Mouse (Mus musculus) midbrain, embryonic 14.5 days (tissue): ENCODE data around the gene Prpf31. TPM values are rescaled to one million over a fixed set of nuclear protein-coding genes. Genes with fewer than 3 reads are reported as not detected.
A peak's percentile ranks its signal among the peaks of the same experiment; 100 is the strongest.

Experiments used
- ATAC-seq: fragments of 200-750 bp; cut with Nextera tagmentation; 2 replicates; pipeline ENCODE4 v1.8.0; 2017; ENCODE audit warnings: moderate number of reproducible peaks, moderate library complexity; ENCODE audit not compliant: low FRiP score, low TSS enrichment
- DNase-seq: peaks from one replicate; pipeline ENCODE4 v3.0.0-alpha.2; 2015
- H3K27ac ChIP-seq: fragments of 300-500 bp; sonication (generic); replicated peaks from 2 replicates; pipeline ENCODE4 v1.5.1; 2014; ENCODE audit warnings: mild to moderate bottlenecking, low read depth, low read length, moderate library complexity
- H3K27me3 ChIP-seq: fragments of 300-500 bp; sonication (generic); 2 replicates; pipeline ENCODE4 v1.6.1; 2014; ENCODE audit warnings: low read length, control low read depth, mixed read lengths; ENCODE audit not compliant: control insufficient read depth, insufficient read depth
- H3K36me3 ChIP-seq: fragments of 300-500 bp; sonication (generic); 2 replicates; pipeline ENCODE4 v1.6.1; 2014; ENCODE audit warnings: low read length, control low read depth; ENCODE audit not compliant: control insufficient read depth, insufficient read depth
- H3K4me1 ChIP-seq: fragments of 300-500 bp; sonication (generic); 2 replicates; pipeline ENCODE4 v1.6.1; 2014; ENCODE audit warnings: mild to moderate bottlenecking, antibody characterized with exemption, low read length, control low read depth; ENCODE audit not compliant: control insufficient read depth, insufficient read depth
- H3K4me2 ChIP-seq: fragments of 300-500 bp; sonication (generic); 2 replicates; pipeline ENCODE4 v1.6.1; 2014; ENCODE audit warnings: mild to moderate bottlenecking, low read length, moderate library complexity
- H3K4me3 ChIP-seq: fragments of 300-500 bp; sonication (generic); replicated peaks from 2 replicates; pipeline ENCODE4 v1.5.1; 2014; ENCODE audit warnings: low read depth, low read length
- H3K9ac ChIP-seq: fragments of 300-500 bp; sonication (generic); replicated peaks from 2 replicates; pipeline ENCODE4 v1.6.1; 2014; ENCODE audit warnings: mild to moderate bottlenecking, low read length, moderate library complexity
- H3K9me3 ChIP-seq: fragments of 300-500 bp; sonication (generic); 2 replicates; pipeline ENCODE4 v1.6.1; 2016; ENCODE audit warnings: low read length, control low read depth, mixed read lengths; ENCODE audit not compliant: control insufficient read depth
- WGBS: fragments of 180-500 bp; shearing (Covaris S2); extraction: QIAGEN DNeasy Blood & Tissue Kit; methylation state at CpG from one replicate; pipeline ENCODE4 v1.1.7; 2014; 5-methylcytosine and 5-hydroxymethylcytosine counted together
- polyA plus RNA-seq: library from polyadenylated mRNA; unstranded; fragments of >200 nt; fragmentation: Nextera tagmentation; extraction: Ambion mirVana; gene quantifications from 2 replicates; pipeline ENCODE4 v1.2.1, GENCODE M21; 2014

The Prpf31 gene
- polyA plus RNA-seq, 1 experiment from 2014 or later: 82.7 TPM

DNA sequence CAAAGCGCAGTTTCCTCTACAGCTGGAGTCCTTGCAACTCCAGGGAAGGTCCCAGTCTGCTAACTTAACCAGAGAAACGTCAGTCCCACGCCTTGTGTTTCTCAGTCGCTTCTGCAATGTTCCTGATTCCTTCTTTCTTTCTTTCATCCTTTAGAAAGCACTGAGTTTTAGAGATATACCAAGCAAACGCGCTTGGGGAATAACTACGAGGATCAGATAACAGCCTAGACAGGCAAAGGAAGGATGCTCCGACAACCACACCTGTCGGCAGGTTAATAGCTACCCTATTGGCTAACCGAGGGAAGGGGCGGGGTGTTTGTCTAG, 14.5 kb downstream of the Prpf31 start:
- Histone ChIP-seq H3K4me2 (peak overlapping the region; percentile 81), H3K9ac (no peak overlapping the region), H3K4me1 (peaks cover 21% of the 10 kb centered on the region), H3K27ac (no peak overlapping the region; the same call in 1 of the 2 replicates), H3K9me3 (no peaks in the 10 kb centered on the region), H3K36me3 (peaks cover 24% of the 10 kb centered on the region), H3K4me3 (peak overlapping the region; percentile 90), H3K27me3 (no peaks in the 10 kb centered on the region)
- WGBS: 0% methylated on average over 11 of the region's 11 CpGs
- DNase-seq (no peak), ATAC-seq (no peak)

DNA sequence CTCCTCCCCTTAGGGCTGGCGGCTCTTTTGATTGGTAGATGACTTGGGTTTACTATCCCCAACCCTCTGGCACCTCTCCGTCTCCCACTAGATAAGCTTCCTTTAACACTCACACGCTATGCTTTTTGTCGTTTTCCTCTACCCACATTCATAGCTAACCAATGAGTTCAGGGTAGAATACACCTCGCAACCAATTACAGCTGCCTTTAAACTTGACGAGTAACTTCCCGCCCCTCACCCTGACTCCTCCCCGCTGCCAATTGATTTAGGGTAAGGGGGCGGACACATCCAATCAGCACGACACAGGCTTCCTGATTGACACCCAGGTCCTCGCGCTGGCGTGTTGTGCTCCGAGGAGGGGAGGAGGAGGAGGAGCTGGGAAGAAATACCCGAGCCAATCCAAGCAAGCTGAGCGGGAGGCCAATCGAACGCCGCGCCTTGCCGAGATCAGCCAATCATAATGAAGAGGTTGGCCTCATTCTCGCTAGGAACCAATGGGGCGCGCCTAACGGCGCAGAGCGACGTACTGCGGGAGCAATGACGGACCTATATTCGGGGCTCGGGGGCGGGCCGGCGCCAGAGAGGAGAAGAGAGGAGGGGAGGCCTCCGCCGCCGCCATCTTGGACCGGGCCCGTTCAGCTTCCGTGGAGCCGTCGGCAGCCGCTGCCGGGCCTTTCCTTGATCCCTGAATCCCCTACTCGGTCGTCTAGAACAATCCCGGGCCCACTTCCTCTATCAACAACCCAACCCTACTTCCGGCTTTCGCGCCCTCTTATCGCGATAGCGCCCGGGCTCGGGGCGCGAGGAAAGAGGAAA, 15.1 kb downstream of the Prpf31 start, which contains the start of gene Cnot3:
Gene Cnot3 (plus strand): TSS at position 597 of the 816 bp plus-strand sequence.
- under 1% methylated on average over 57 of the region's 58 CpGs for WGBS
- Histone ChIP-seq H3K27me3 (no peaks in the 10 kb centered on the region), H3K36me3 (peaks cover 18% of the 10 kb centered on the region), H3K9me3 (no peaks in the 10 kb centered on the region), H3K9ac (peak within 1 kb of the TSS; percentile 94), H3K4me2 (peak within 1 kb of the TSS; percentile 81), H3K4me3 (peak within 1 kb of the TSS; percentile 90), H3K4me1 (peaks cover 21% of the 10 kb centered on the region), H3K27ac (peak within 1 kb of the TSS; percentile 96)
- DNase-seq: peak; percentile 99
- peak; percentile 98 for ATAC-seq

DNA sequence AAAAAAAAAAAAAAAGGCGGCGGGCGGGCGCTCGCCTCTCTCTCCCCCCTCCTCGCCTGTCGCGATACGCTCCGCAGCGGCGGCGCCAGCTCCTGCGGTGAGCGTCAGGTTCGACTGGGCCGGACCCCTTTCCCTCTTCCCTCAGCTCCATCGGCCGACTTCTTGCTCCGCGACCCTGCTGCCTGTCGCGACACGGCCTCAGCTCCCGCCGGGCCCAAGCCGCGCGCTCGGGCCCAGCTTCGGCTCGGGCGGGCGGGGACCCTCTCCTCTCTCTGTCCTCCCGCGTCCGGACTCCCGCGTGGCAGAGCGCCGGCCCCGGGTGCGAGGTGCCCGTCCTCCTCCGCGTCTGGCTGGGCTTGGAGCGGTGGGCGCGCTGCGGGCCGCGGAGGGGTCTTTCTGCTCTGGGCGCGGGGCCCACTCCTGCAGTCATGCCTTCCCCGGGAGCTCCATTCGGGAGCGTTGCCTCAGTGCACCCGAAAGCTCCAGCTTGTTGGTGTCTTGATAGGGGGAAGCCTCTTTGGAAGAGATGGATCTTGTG, 15.8 kb downstream of the Prpf31 start:
- peaks cover 17% of the 10 kb centered on the region for H3K36me3 ChIP-seq
- ATAC-seq: no peak
- H3K4me2 ChIP-seq: peak overlapping the region; percentile 81
- WGBS: 1% methylated on average over 53 of the region's 58 CpGs
- peak overlapping the region; percentile 94 for H3K9ac ChIP-seq
- H3K27me3 ChIP-seq: no peaks in the 10 kb centered on the region
- H3K9me3 ChIP-seq: no peaks in the 10 kb centered on the region
- DNase-seq: no peak
- peak overlapping the region; percentile 96 for H3K27ac ChIP-seq
- H3K4me1 ChIP-seq: peaks cover 21% of the 10 kb centered on the region
- H3K4me3 ChIP-seq: peak overlapping the region; percentile 90

- peak overlapping the region; percentile 90 for H3K4me3 ChIP-seq
- H3K4me1 ChIP-seq: peaks cover 21% of the 10 kb centered on the region
- H3K9ac ChIP-seq: peak overlapping the region; percentile 94
- H3K4me2 ChIP-seq: peak overlapping the region; percentile 81
- no peaks in the 10 kb centered on the region for H3K9me3 ChIP-seq
- peaks cover 17% of the 10 kb centered on the region for H3K36me3 ChIP-seq
- no peaks in the 10 kb centered on the region for H3K27me3 ChIP-seq
- no peak for ATAC-seq
- 27% methylated on average over 9 of the region's 9 CpGs for WGBS
- DNase-seq: no peak
- peak overlapping the region; percentile 96; the same call in 1 of the 2 replicates for H3K27ac ChIP-seq
Observed at GRCm38 (mm10) chr7:3646188-3646587, 16.4 kb downstream of the Prpf31 start.

DNA sequence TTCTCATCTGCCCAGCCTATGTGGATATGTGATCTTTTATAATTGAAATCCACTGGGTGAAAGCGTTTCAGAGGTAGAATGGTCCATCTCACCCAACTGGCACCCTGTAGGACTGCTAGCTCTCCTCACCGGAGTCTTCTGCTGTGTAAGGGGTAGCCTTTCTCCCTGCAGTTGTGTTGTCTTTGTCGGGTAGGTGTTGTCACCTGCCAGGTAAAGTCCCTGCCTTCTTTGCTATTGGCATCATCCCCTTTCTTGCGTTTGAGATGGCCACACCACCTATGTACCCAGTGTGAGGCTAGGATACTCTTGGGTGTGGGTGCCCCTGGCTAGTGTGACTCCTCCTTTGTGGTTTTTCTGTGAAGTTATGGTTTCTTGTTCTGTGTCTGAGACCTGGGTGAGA, 16.9 kb downstream of the Prpf31 start:
- Histone ChIP-seq H3K27me3 (no peaks in the 10 kb centered on the region), H3K4me1 (peaks cover 21% of the 10 kb centered on the region), H3K4me3 (peak overlapping the region; percentile 90), H3K27ac (no peak overlapping the region), H3K9me3 (no peaks in the 10 kb centered on the region), H3K9ac (peak overlapping the region; percentile 94), H3K4me2 (peak overlapping the region; percentile 81), H3K36me3 (peaks cover 21% of the 10 kb centered on the region)
- ATAC-seq (no peak), DNase-seq (no peak)
- 73% methylated on average over 4 of the region's 4 CpGs for WGBS

GRCm38 (mm10) chr7:3656966-3657365, 27.2 kb downstream of the Prpf31 start:
- Histone ChIP-seq H3K27me3 (no peaks in the 10 kb centered on the region), H3K4me1 (no peaks in the 10 kb centered on the region), H3K36me3 (peaks cover 97% of the 10 kb centered on the region), H3K9me3 (no peaks in the 10 kb centered on the region), H3K9ac (no peak overlapping the region), H3K4me2 (no peak overlapping the region), H3K4me3 (no peak overlapping the region), H3K27ac (no peak overlapping the region)
- WGBS: 88% methylated on average over 4 of the region's 4 CpGs
- ATAC-seq (no peak), DNase-seq (no peak)

DNA sequence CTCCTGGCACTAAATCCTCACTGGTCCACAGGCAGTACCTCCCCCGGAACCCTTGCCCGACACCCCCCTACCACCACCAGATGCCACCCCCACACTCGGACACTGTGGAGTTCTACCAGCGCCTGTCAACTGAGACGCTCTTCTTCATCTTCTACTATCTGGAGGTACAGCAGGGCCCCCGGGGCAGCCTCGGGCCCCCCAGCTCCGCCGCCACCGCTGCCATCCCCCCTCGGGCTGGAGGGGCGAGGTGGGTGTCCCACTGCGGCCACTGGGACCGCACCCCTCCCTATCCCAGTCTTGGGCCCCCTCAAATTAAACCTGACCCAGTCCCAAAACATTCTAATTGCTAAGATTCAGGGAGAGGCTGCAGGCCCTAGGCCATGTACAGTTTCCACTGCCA, 28.8 kb downstream of the Prpf31 start:
- no peaks in the 10 kb centered on the region for H3K4me1 ChIP-seq
- no peak overlapping the region for H3K9ac ChIP-seq
- H3K4me3 ChIP-seq: no peak overlapping the region
- no peak for DNase-seq
- 96% methylated on average over 14 of the region's 14 CpGs for WGBS
- H3K27ac ChIP-seq: no peak overlapping the region
- no peaks in the 10 kb centered on the region for H3K27me3 ChIP-seq
- H3K4me2 ChIP-seq: no peak overlapping the region
- ATAC-seq: no peak
- peaks cover 96% of the 10 kb centered on the region for H3K36me3 ChIP-seq
- no peaks in the 10 kb centered on the region for H3K9me3 ChIP-seq

- Histone ChIP-seq H3K27me3 (no peaks in the 10 kb centered on the region), H3K4me1 (peaks cover 7% of the 10 kb centered on the region; the same call in 1 of the 2 replicates), H3K27ac (peak overlapping the region; percentile 69), H3K9ac (peak overlapping the region; percentile 51), H3K36me3 (peaks cover 35% of the 10 kb centered on the region), H3K9me3 (no peaks in the 10 kb centered on the region), H3K4me2 (peak overlapping the region; percentile 76), H3K4me3 (peak overlapping the region; percentile 52)
- ATAC-seq (peak; percentile 16; the same call in 1 of the 2 replicates), DNase-seq (no peak)
- WGBS: 28% methylated on average over 15 of the region's 15 CpGs
Observed at GRCm38 (mm10) chr7:3664524-3665214, 34.9 kb downstream of the Prpf31 start.
